Mouse (Mus musculus) CH12.LX (cell line): ENCODE data around the gene Klf15.

Experiments used
- BHLHE40 ChIP-seq: IDR thresholded peaks from 2 replicates; pipeline ENCODE4 v1.6.1; 2011; ENCODE audit warnings: mild to moderate bottlenecking, low read depth, low read length, improper control_type of control experiment
- CHD2 ChIP-seq: IDR thresholded peaks from 2 replicates; pipeline ENCODE4 v1.6.1; 2011; ENCODE audit warnings: low read length, improper control_type of control experiment
- CTCF ChIP-seq, 2 experiments: IDR thresholded peaks in 1 of 2; conservative IDR thresholded peaks in 1 of 2; 2 replicates each; pipeline ENCODE4 v1.5.1; 2011 to 2012; ENCODE audit warnings: low read depth in 2 of 2, low read length in 2 of 2, improper control_type of control experiment in 1 of 2, inconsistent platforms in 1 of 2, mild to moderate bottlenecking in 1 of 2, moderate library complexity in 1 of 2
- EP300 ChIP-seq: IDR thresholded peaks from 2 replicates; pipeline ENCODE4 v1.6.1; 2011; ENCODE audit warnings: low read length, improper control_type of control experiment
- IRF4 ChIP-seq: IDR thresholded peaks from 2 replicates; pipeline ENCODE4 v1.6.1; 2014; ENCODE audit warnings: low read depth, mild to moderate bottlenecking, inconsistent platforms, low read length, improper control_type of control experiment
- KAT2A ChIP-seq: IDR thresholded peaks from 2 replicates; pipeline ENCODE4 v1.6.1; 2012; ENCODE audit warnings: low read length, improper control_type of control experiment, inconsistent platforms; ENCODE audit not compliant: insufficient replicate concordance
- MAFK ChIP-seq: IDR thresholded peaks from 2 replicates; pipeline ENCODE4 v1.6.1; 2011; ENCODE audit warnings: low read length, improper control_type of control experiment; ENCODE audit not compliant: insufficient replicate concordance
- MAX ChIP-seq: IDR thresholded peaks from 2 replicates; pipeline ENCODE4 v1.6.1; 2011; ENCODE audit warnings: low read length, improper control_type of control experiment
- NRF1 ChIP-seq: IDR thresholded peaks from 2 replicates; pipeline ENCODE4 v1.6.1; 2014; ENCODE audit warnings: low read depth, mild to moderate bottlenecking, inconsistent platforms, low read length, improper control_type of control experiment, moderate library complexity
- POLR2A ChIP-seq: IDR thresholded peaks from 2 replicates; pipeline ENCODE4 v1.6.1; 2011; ENCODE audit warnings: low read depth, mild to moderate bottlenecking, improper control_type of control experiment, low read length
- USF1 ChIP-seq: IDR thresholded peaks from 2 replicates; pipeline ENCODE4 v1.6.1; 2014; ENCODE audit warnings: low read depth, mild to moderate bottlenecking, inconsistent platforms, low read length, improper control_type of control experiment
- ZC3H11A ChIP-seq: IDR thresholded peaks from 2 replicates; pipeline ENCODE4 v1.6.1; 2012; ENCODE audit warnings: low read depth, mild to moderate bottlenecking, inconsistent platforms, low read length, improper control_type of control experiment
- ZMIZ1 ChIP-seq: IDR thresholded peaks from 2 replicates; pipeline ENCODE4 v1.6.1; 2012; ENCODE audit warnings: low read depth, mild to moderate bottlenecking, inconsistent platforms, low read length, improper control_type of control experiment

GRCm38 (mm10) chr6:90435195-90435618, 27.2 kb upstream of the Klf15 start:
- TF ChIP-seq ZMIZ1: no peak
- TF ChIP-seq ZC3H11A: no peak
- no peak for TF ChIP-seq POLR2A
- no peak for TF ChIP-seq MAFK
- no peak for TF ChIP-seq CHD2
- TF ChIP-seq USF1: no peak
- no peak for TF ChIP-seq EP300
- no peak for TF ChIP-seq KAT2A
- TF ChIP-seq IRF4: no peak
- TF ChIP-seq MAX: no peak
- peak in 1 of 2 experiments; percentile 72; a peak in 3 of 4 replicates for TF ChIP-seq CTCF (conservative IDR thresholded peaks at IDR 0.05 in 1 of 2, IDR thresholded peaks at IDR 0.05 in 1 of 2; ENCODE audit: low read depth in 2 of 2, low read length in 2 of 2)
- TF ChIP-seq BHLHE40: peak; percentile 58; the same call in 1 of the 2 replicates
- TF ChIP-seq NRF1: no peak
